ENCODE assay signal across 1 mouse cellular context in the genomic region with DNA sequence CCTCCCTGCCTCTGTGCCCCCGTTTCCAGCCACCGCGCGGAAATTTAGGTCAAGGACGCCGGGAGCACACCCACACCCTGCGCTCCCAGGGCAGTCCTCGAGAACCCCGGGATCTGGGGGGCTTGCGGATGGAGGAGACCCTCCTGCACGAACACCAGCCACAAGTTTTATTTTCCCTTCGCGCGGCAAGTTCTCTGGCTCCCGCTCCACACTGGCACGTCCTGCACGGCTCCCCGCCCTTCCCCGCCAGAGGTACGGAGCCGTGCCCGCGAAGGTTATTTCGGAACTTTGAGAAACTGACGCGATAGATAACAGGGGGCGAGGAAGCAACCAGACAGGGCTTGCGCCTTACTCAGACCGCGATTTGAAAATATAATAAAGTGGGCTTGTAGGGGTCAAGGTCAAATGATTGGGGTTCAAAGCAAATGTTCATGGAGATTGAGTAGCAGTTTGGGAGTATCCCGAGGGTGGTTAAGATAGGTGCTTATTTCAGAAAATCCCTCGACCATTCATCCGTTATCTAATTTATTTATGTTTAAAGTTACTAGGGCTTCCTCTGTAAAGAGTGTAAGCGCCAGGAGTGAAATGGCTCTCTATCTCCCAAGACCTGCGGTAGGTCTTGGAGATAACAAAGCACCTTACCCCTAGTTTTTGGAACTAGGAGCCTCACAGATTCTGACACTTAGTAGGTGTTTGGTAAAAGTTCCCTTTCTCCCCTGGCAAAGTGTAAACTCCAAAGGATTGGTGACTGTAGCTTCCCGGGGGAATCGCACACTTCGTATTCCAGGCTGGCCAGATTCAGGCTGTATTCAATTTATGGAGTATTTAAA.
TF ChIP-seq lines count a peak whose summit lies in the region.

No protein-coding gene starts in this region.

TF ChIP-seq in MEL, 35 proteins besides CTCF, POLR2A, EP300 and RAD21 (continued from another document):
- no peak for TF ChIP-seq USF2 (IDR thresholded peaks at IDR 0.05; ENCODE audit: borderline replicate concordance in 1 of 2, insufficient read depth in 1 of 2, low read depth in 1 of 2, low read length in 2 of 2)
TF ChIP-seq in MEL: peak in this region for 8.
